ENCODE assay signal across 9 mouse cellular contexts in the genomic region with DNA sequence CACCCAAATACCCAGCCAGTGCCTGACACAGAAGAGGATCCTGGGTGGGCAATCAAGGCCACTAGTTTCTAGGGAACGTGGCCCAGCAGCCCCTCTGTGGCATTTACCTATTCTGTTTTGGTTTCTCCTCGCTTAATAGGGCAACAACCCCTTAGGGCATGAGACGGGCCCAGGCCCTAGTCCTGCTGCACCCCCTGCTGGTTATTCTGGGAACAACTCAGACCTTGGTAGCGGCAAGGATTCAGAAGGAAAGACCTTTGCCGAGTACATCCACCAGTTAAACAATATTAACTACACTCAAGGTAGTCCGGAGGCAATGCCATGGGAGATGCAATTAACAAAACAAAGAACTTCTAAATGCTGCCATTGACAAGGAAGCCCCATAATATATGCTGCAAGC. TPM values are rescaled to one million over a fixed set of nuclear protein-coding genes. Genes with fewer than 3 reads are reported as not detected.
DNase-seq lines count a peak whose midpoint lies in the region; ATAC-seq and TF ChIP-seq lines count a peak whose summit lies in the region.
"Had no signal": no experiment of that assay in that cellular context is flagged by ENCODE, and none has a peak within 500 bp of the region (broad histone marks: within the 10 kb centered on the region; RNA-seq: fewer than 3 reads in every experiment).

No protein-coding gene starts in this region.

- DNase-seq in heart, adult 18-20 months: peak; percentile 43 to 85
- DNase-seq in cerebellum, adult 9-11 months: peak; percentile 71
- DNase-seq in frontal cortex, postnatal 25 days (ENCODE audit: low spot score in 2 of 2): peak; percentile 85 to 87
- peak; percentile 70 for DNase-seq in kidney, adult 2 months
- peak; percentile 83 for DNase-seq in left cerebral cortex, postnatal 4 days
- DNase-seq in midbrain, embryonic 14.5 days: peak; percentile 88
- DNase-seq in spleen, postnatal 14 days (ENCODE audit: low spot score in 2 of 2): peak; percentile 26 to 61

- no peaks in the 10 kb centered on the region for H3K9me3 ChIP-seq in heart, embryonic 11.5 days (replicated peaks; ENCODE audit: control insufficient read depth, low read length)
- H3K9me3 ChIP-seq in midbrain, embryonic 14.5 days (ENCODE audit: control insufficient read depth, low read length): no peaks in the 10 kb centered on the region
- H3K9me3 ChIP-seq: limb, embryonic 15.5 days had no signal

- H3K9ac ChIP-seq in heart, embryonic 11.5 days (ENCODE audit: low read depth, low read length): no peak overlapping the region
- no peak overlapping the region for H3K9ac ChIP-seq in midbrain, embryonic 14.5 days (replicated peaks; ENCODE audit: low read length)
- H3K9ac ChIP-seq: limb, embryonic 15.5 days had no signal

- H3K27me3 ChIP-seq in heart, embryonic 11.5 days (ENCODE audit: control insufficient read depth, insufficient read depth, low read length): no peaks in the 10 kb centered on the region
- H3K27me3 ChIP-seq in kidney, adult 2 months (replicated peaks; ENCODE audit: control insufficient read depth, insufficient read depth, low read length): no peaks in the 10 kb centered on the region
- H3K27me3 ChIP-seq in midbrain, embryonic 14.5 days (ENCODE audit: control insufficient read depth, insufficient read depth, low read length): no peaks in the 10 kb centered on the region
- H3K27me3 ChIP-seq: limb, embryonic 15.5 days had no signal

- intact Hi-C loops in left cerebral cortex, postnatal 4 days (cut with DNase I): loop anchor here (5.0 kb wide), 1 partner anchor 84 kb away; no protein-coding TSS in a partner anchor

- H3K4me3 ChIP-seq in heart, embryonic 11.5 days (ENCODE audit: low read depth, low read length): no peak overlapping the region
- H3K4me3 ChIP-seq in kidney, adult 2 months (ENCODE audit: insufficient read depth, low read depth, low read length): no peak overlapping the region
- H3K4me3 ChIP-seq in midbrain, embryonic 14.5 days (replicated peaks; ENCODE audit: low read depth, low read length): no peak overlapping the region
- H3K4me3 ChIP-seq: limb, embryonic 15.5 days had no signal

- H3K4me2 ChIP-seq in heart, embryonic 11.5 days: no peak overlapping the region
- no peak overlapping the region for H3K4me2 ChIP-seq in midbrain, embryonic 14.5 days (ENCODE audit: low read length)
- H3K4me2 ChIP-seq: limb, embryonic 15.5 days had no signal

- peak; percentile 89 for TF ChIP-seq CTCF in kidney, adult 2 months (conservative IDR thresholded peaks at IDR 0.05; ENCODE audit: insufficient read depth, insufficient read length, low read depth, low read length)

- WGBS in heart, embryonic 11.5 days (ENCODE audit: insufficient replicate concordance): 13% methylated on average over 6 of the region's 6 CpGs
- WGBS in kidney, adult 2 months: 12% methylated on average over 6 of the region's 6 CpGs
- 14% methylated on average over 6 of the region's 6 CpGs for WGBS in midbrain, embryonic 14.5 days

- ATAC-seq in heart, embryonic 11.5 days (replicated peaks; ENCODE audit: insufficient number of reproducible peaks, low FRiP score, low TSS enrichment): no peak
- ATAC-seq in midbrain, embryonic 14.5 days (ENCODE audit: low FRiP score, low TSS enrichment): no peak

- H3K36me3 ChIP-seq in heart, embryonic 11.5 days (ENCODE audit: control insufficient read depth, insufficient read depth, low read length): no peaks in the 10 kb centered on the region
- H3K36me3 ChIP-seq in kidney, adult 2 months (ENCODE audit: control insufficient read depth, insufficient read depth, low read length): no peaks in the 10 kb centered on the region
- 0 out of 2 replicates have a peak, but pooled peaks cover 3% of the 10 kb centered on the region for H3K36me3 ChIP-seq in midbrain, embryonic 14.5 days (ENCODE audit: control insufficient read depth, insufficient read depth, low read length)
- H3K36me3 ChIP-seq: limb, embryonic 15.5 days had no signal

- H3K27ac ChIP-seq in heart, embryonic 11.5 days (ENCODE audit: low read depth, low read length): no peak overlapping the region
- no peak overlapping the region for H3K27ac ChIP-seq in kidney, adult 2 months (ENCODE audit: insufficient read depth, low read depth, low read length)
- H3K27ac ChIP-seq in midbrain, embryonic 14.5 days (replicated peaks; ENCODE audit: low read depth, low read length): no peak overlapping the region
- H3K27ac ChIP-seq: limb, embryonic 15.5 days had no signal

- H3K4me1 ChIP-seq in heart, embryonic 11.5 days (ENCODE audit: control insufficient read depth, insufficient read depth, low read length): no peaks in the 10 kb centered on the region
- H3K4me1 ChIP-seq in kidney, adult 2 months (ENCODE audit: control insufficient read depth, insufficient read depth, low read length): no peaks in the 10 kb centered on the region
- no peaks in the 10 kb centered on the region for H3K4me1 ChIP-seq in midbrain, embryonic 14.5 days (ENCODE audit: control insufficient read depth, insufficient read depth, low read length)
- H3K4me1 ChIP-seq: limb, embryonic 15.5 days had no signal

- no peak for TF ChIP-seq POLR2A in kidney, adult 2 months (IDR thresholded peaks at IDR 0.05; ENCODE audit: low read depth, low read length)

RNA-seq across cellular contexts. Expression of gene Rsph14, which starts 11.2 kb away (rescaled TPM):
- not detected for total RNA-seq in heart, adult 18-20 months (2021)
- not detected in 2 replicates for polyA plus RNA-seq in heart, embryonic 11.5 days (2014; fragmentation: Nextera tagmentation; extraction: Ambion mirVana)
- polyA plus RNA-seq in kidney, adult 2 months (2012; rRNA removed): not detected in 2 replicates
- under 1 TPM; 0.70 to 0.81 TPM for total RNA-seq in left cerebral cortex, postnatal 4 days (2021)
- polyA plus RNA-seq in midbrain, embryonic 14.5 days (2014; fragmentation: Nextera tagmentation; extraction: Ambion mirVana): 0.68 and 1.2 TPM in 2 replicates
- polyA plus RNA-seq: limb, embryonic 15.5 days had no signal

RNA-seq across cellular contexts. Expression of gene Rab36, which starts 15.7 kb away (rescaled TPM):
- under 1 TPM; 0.57 to 0.75 TPM for total RNA-seq in heart, adult 18-20 months (2021)
- 4.1 and 5.2 TPM in 2 replicates for polyA plus RNA-seq in heart, embryonic 11.5 days (2014; fragmentation: Nextera tagmentation; extraction: Ambion mirVana)
- 9.5 and 9.9 TPM in 2 replicates for polyA plus RNA-seq in kidney, adult 2 months (2012; rRNA removed)
- 10 to 100 TPM; 35.5 to 36.1 TPM for total RNA-seq in left cerebral cortex, postnatal 4 days (2021)
- polyA plus RNA-seq in midbrain, embryonic 14.5 days (2014; fragmentation: Nextera tagmentation; extraction: Ambion mirVana): 14.3 and 16.1 TPM in 2 replicates

RNA-seq across cellular contexts. Expression of gene Bcr, which starts 39.3 kb away (rescaled TPM):
- 10 to 100 TPM in 1 of 2 experiments, 1 to 10 TPM in 1; 8.7 to 10.7 TPM for total RNA-seq in heart, adult 18-20 months (2021)
- 26.5 and 31.1 TPM in 2 replicates for polyA plus RNA-seq in heart, embryonic 11.5 days (2014; fragmentation: Nextera tagmentation; extraction: Ambion mirVana)
- polyA plus RNA-seq in kidney, adult 2 months (2012; rRNA removed): 28.4 and 28.7 TPM in 2 replicates
- 10 to 100 TPM; 91.0 to 94.5 TPM for total RNA-seq in left cerebral cortex, postnatal 4 days (2021)
- polyA plus RNA-seq in midbrain, embryonic 14.5 days (2014; fragmentation: Nextera tagmentation; extraction: Ambion mirVana): 20.9 and 22.8 TPM in 2 replicates

RNA-seq across cellular contexts. Expression of gene Gnaz, which starts 54.2 kb away (rescaled TPM):
- total RNA-seq in heart, adult 18-20 months (2021): under 1 TPM; 0.33 to 0.57 TPM
- polyA plus RNA-seq in heart, embryonic 11.5 days (2014; fragmentation: Nextera tagmentation; extraction: Ambion mirVana): 2.1 and 2.7 TPM in 2 replicates
- 4.4 and 5.0 TPM in 2 replicates for polyA plus RNA-seq in kidney, adult 2 months (2012; rRNA removed)
- 100 to 1,000 TPM; 134 to 150 TPM for total RNA-seq in left cerebral cortex, postnatal 4 days (2021)
- polyA plus RNA-seq in midbrain, embryonic 14.5 days (2014; fragmentation: Nextera tagmentation; extraction: Ambion mirVana): 60.6 and 82.2 TPM in 2 replicates
